Mouse (Mus musculus) heart, embryonic 13.5 days (tissue): ENCODE results near the gene Mamstr. TPM values are rescaled to one million over a fixed set of nuclear protein-coding genes. Genes with fewer than 3 reads are reported as not detected.

ENCODE experiments used
- ATAC-seq: fragments of 200-750 bp; cut with Nextera tagmentation; 2 replicates; pipeline ENCODE4 v1.8.0; 2017; ENCODE audit warnings: moderate TSS enrichment; ENCODE audit not compliant: insufficient number of reproducible peaks, low FRiP score, low TSS enrichment; ENCODE audit errors: extremely low read depth
- H3K27ac ChIP-seq: fragments of 300-500 bp; sonication (generic); replicated peaks from 2 replicates; pipeline ENCODE4 v1.5.1; 2015; ENCODE audit warnings: moderate library complexity, mild to moderate bottlenecking, inconsistent platforms
- H3K27me3 ChIP-seq: fragments of 300-500 bp; sonication (generic); replicated peaks from 2 replicates; pipeline ENCODE4 v1.6.1; 2015; ENCODE audit warnings: mild to moderate bottlenecking, inconsistent platforms
- H3K36me3 ChIP-seq: fragments of 300-500 bp; sonication (generic); 2 replicates; pipeline ENCODE4 v1.6.1; 2015; ENCODE audit warnings: mild to moderate bottlenecking, inconsistent platforms
- H3K4me1 ChIP-seq: fragments of 300-500 bp; sonication (generic); 2 replicates; pipeline ENCODE4 v1.6.1; 2015; ENCODE audit warnings: inconsistent platforms
- H3K4me2 ChIP-seq: fragments of 300-500 bp; sonication (generic); 2 replicates; pipeline ENCODE4 v1.6.1; 2015; ENCODE audit warnings: inconsistent platforms, mild to moderate bottlenecking, moderate library complexity
- H3K4me3 ChIP-seq: fragments of 300-500 bp; sonication (generic); 2 replicates; pipeline ENCODE4 v1.5.1; 2015; ENCODE audit warnings: moderate library complexity, mild to moderate bottlenecking, inconsistent platforms
- H3K9ac ChIP-seq: fragments of 300-500 bp; sonication (generic); 2 replicates; pipeline ENCODE4 v1.6.1; 2015; ENCODE audit warnings: inconsistent platforms, mild to moderate bottlenecking, moderate library complexity
- H3K9me3 ChIP-seq: fragments of 300-500 bp; sonication (generic); 2 replicates; pipeline ENCODE4 v1.6.1; 2016; ENCODE audit warnings: inconsistent platforms
- WGBS: fragments of 180-500 bp; shearing (Covaris S2); methylation state at CpG from one replicate; pipeline ENCODE4 v1.1.7; 2015; ENCODE audit warnings: mixed read lengths; 5-methylcytosine and 5-hydroxymethylcytosine counted together
- polyA plus RNA-seq: library from polyadenylated mRNA; unstranded; fragments of >200 nt; fragmentation: Nextera tagmentation; extraction: Ambion mirVana; gene quantifications from 2 replicates; pipeline ENCODE4 v1.2.1, GENCODE M21; 2015

The Mamstr gene
- polyA plus RNA-seq, 1 experiment from 2014 or later: 5.0 TPM

GRCm38 (mm10) chr7:45616277-45616676 is 23.5 kb upstream of the Mamstr start:
- H3K36me3 ChIP-seq: no peaks in the 10 kb centered on the region
- no peak overlapping the region for H3K4me3 ChIP-seq
- no peak for ATAC-seq
- peaks cover 58% of the 10 kb centered on the region for H3K27me3 ChIP-seq
- H3K9me3 ChIP-seq: no peaks in the 10 kb centered on the region
- no peak overlapping the region for H3K4me2 ChIP-seq
- no peak overlapping the region for H3K27ac ChIP-seq
- H3K4me1 ChIP-seq: peaks cover 11% of the 10 kb centered on the region
- 18% methylated on average over 6 of the region's 6 CpGs for WGBS
- no peak overlapping the region for H3K9ac ChIP-seq

DNA sequence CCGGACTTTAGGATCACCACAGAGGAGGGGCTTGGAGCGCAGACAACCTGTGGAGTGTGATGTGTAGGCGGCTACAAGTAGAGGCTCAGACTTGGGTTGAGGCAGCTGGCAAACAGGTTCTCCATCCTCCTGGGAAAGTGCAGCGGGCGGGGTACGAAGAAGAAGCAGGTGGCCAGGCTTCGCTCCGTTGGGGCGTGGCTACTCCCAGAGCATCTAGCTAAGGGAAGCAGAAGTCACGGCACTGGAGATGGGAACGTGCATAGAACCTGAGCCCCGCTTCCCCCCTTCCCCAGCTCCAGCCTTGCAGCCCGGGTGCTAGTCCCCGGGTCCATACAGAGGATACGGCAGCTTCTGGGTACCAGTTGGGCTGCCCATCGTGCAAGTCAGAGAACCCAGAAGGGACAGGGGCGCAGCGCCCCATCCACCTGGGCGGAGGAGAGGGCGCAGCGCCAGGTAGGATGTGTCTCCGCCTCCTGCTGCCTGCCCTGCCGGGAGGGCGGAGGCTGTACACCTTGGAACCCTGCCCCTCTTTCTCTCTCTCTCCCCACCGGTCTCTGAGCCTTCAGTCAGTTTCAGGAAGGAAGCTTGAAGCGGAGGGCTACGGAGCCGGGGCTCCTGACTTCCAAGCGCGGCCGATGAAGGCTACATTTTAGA is 22.6 kb upstream of the Mamstr start, which contains the start of gene Fut1:
Gene Fut1, plus strand, starts transcription at position 248 of the 654 bp plus-strand sequence.
- H3K27me3 ChIP-seq: peaks cover 58% of the 10 kb centered on the region
- H3K9me3 ChIP-seq: no peaks in the 10 kb centered on the region
- H3K4me1 ChIP-seq: peaks cover 16% of the 10 kb centered on the region
- no peak within 1 kb of the TSS; the same call in 1 of the 2 replicates for H3K9ac ChIP-seq
- no peaks in the 10 kb centered on the region for H3K36me3 ChIP-seq
- ATAC-seq: no peak
- H3K4me2 ChIP-seq: peak within 1 kb of the TSS; percentile 46
- peak within 1 kb of the TSS; percentile 13 for H3K4me3 ChIP-seq
- 8% methylated on average over 31 of the region's 31 CpGs for WGBS
- H3K27ac ChIP-seq: no peak within 1 kb of the TSS

DNA sequence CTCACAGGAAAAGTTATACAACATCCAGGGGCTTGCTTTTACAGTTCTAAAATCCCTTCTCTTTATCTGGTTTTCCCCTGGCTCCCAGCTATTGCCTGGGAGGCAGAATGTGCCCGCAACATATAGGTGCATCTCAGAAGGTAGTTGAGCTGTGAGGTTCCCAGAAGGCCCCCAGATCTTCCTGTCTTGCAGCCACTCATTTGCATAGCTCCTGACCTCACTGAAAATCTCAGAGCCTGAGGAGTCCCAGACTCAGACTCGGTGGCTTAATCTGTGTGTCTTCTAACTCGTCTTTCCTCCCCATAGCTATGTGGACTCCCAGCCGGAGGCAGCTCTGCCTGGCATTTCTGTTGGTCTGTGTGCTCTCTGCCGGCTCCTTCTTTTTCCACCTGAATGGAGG is 21.5 kb upstream of the Mamstr start:
- Histone ChIP-seq H3K36me3 (no peaks in the 10 kb centered on the region), H3K27ac (no peak overlapping the region), H3K4me2 (no peak overlapping the region), H3K9ac (no peak overlapping the region), H3K27me3 (peaks cover 62% of the 10 kb centered on the region), H3K4me1 (peaks cover 16% of the 10 kb centered on the region), H3K4me3 (no peak overlapping the region), H3K9me3 (no peaks in the 10 kb centered on the region)
- no peak for ATAC-seq
- 69% methylated on average over 5 of the region's 5 CpGs for WGBS

DNA sequence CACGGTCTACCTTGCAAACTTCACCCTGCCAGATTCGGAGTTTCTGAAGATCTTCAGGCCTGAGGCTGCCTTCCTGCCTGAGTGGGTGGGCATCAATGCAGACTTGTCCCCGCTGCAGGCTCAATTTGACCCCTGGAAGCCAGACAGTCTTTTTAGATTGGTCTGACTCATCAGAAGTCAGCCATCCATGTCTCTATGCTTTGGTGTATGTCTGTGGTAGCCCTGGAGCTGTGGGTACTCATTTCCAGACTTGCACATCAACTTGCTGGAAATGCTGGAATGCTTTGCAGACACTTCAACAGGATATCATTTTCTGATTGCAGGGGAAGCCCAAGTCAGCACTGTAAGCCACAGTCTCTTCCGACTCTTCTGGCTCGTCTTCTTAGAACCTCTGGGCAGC is 20.2 kb upstream of the Mamstr start:
- no peak for ATAC-seq
- 76% methylated on average over 5 of the region's 5 CpGs for WGBS
- no peak overlapping the region for H3K9ac ChIP-seq
- no peak overlapping the region for H3K27ac ChIP-seq
- peaks cover 60% of the 10 kb centered on the region for H3K27me3 ChIP-seq
- H3K4me3 ChIP-seq: no peak overlapping the region
- no peak overlapping the region for H3K4me2 ChIP-seq
- H3K4me1 ChIP-seq: peaks cover 16% of the 10 kb centered on the region
- H3K36me3 ChIP-seq: no peaks in the 10 kb centered on the region
- no peaks in the 10 kb centered on the region for H3K9me3 ChIP-seq

GRCm38 (mm10) chr7:45621443-45621842 is 18.3 kb upstream of the Mamstr start, which contains the start of gene Izumo1:
Gene Izumo1 (plus strand): TSS chr7:45621811.
- Histone ChIP-seq H3K9me3 (no peaks in the 10 kb centered on the region), H3K9ac (no peak within 1 kb of the TSS), H3K36me3 (no peaks in the 10 kb centered on the region), H3K27ac (no peak within 1 kb of the TSS), H3K4me3 (peak within 1 kb of the TSS; percentile 26), H3K4me1 (peaks cover 11% of the 10 kb centered on the region), H3K27me3 (peaks cover 43% of the 10 kb centered on the region), H3K4me2 (peak within 1 kb of the TSS; percentile 44)
- no peak for ATAC-seq
- WGBS: 23% methylated on average over 9 of the region's 9 CpGs

DNA sequence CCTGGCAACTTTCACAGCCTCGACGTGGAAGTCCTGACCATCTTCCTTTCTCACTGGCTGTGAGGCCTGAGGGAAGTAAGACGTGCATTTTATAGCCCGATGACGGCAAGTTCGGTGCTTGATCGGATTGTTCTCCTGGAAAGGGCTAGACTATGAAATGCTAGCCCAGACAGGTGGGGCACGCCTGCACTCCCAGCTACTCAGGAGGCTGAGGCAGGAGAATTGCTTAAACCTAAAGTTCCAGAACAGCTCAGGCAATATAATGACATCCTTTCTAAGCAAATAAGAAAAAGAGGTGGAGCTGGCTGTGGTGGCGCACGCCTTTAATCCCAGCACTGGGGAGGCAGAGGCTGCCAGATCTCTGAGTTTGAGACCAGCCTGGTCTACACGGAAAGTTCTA is 16.3 kb upstream of the Mamstr start:
- no peak overlapping the region for H3K27ac ChIP-seq
- no peak overlapping the region for H3K4me2 ChIP-seq
- peaks cover 9% of the 10 kb centered on the region for H3K4me1 ChIP-seq
- no peak overlapping the region for H3K9ac ChIP-seq
- 90% methylated on average over 11 of the region's 11 CpGs for WGBS
- no peak overlapping the region for H3K4me3 ChIP-seq
- H3K9me3 ChIP-seq: no peaks in the 10 kb centered on the region
- H3K36me3 ChIP-seq: no peaks in the 10 kb centered on the region
- no peak for ATAC-seq
- peaks cover 43% of the 10 kb centered on the region for H3K27me3 ChIP-seq

DNA sequence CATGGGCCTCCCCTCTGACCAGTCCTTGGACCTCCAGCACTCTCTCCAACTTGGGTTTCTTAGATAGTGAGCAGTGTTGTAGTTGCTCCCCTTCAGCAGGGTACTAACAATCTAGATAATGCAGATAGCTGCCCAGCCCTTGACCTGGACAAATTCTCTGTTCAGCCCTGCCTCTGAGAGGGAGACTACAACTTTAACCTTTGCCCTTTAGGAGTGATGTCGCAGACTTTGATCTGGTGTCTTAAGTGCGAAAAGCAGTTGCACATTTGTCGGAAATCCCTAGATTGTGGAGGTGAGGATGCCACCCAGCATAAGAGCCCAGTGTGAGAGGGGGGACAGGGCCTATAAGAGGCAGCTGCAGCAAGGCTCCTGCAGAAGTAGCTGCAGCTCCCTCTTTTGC is 15.1 kb upstream of the Mamstr start:
- no peak for ATAC-seq
- Histone ChIP-seq H3K9me3 (no peaks in the 10 kb centered on the region), H3K27me3 (peaks cover 39% of the 10 kb centered on the region), H3K36me3 (no peaks in the 10 kb centered on the region), H3K9ac (no peak overlapping the region), H3K4me2 (no peak overlapping the region), H3K27ac (no peak overlapping the region), H3K4me3 (no peak overlapping the region), H3K4me1 (peaks cover 10% of the 10 kb centered on the region)
- 67% methylated on average over 3 of the region's 3 CpGs for WGBS

GRCm38 (mm10) chr7:45625481-45625880 is 14.3 kb upstream of the Mamstr start:
- no peak overlapping the region for H3K27ac ChIP-seq
- no peaks in the 10 kb centered on the region for H3K9me3 ChIP-seq
- no peak overlapping the region for H3K4me2 ChIP-seq
- 81% methylated on average over 8 of the region's 8 CpGs for WGBS
- ATAC-seq: no peak
- H3K9ac ChIP-seq: no peak overlapping the region
- H3K4me3 ChIP-seq: no peak overlapping the region
- peaks cover 10% of the 10 kb centered on the region for H3K4me1 ChIP-seq
- peaks cover 40% of the 10 kb centered on the region for H3K27me3 ChIP-seq
- H3K36me3 ChIP-seq: no peaks in the 10 kb centered on the region

- no peaks in the 10 kb centered on the region for H3K36me3 ChIP-seq
- H3K27ac ChIP-seq: peak overlapping the region; percentile 90
- ATAC-seq: no peak
- no peaks in the 10 kb centered on the region for H3K9me3 ChIP-seq
- peak overlapping the region; percentile 13 for H3K4me2 ChIP-seq
- peak overlapping the region; percentile 67; the same call in 1 of the 2 replicates for H3K4me3 ChIP-seq
- H3K9ac ChIP-seq: peak overlapping the region; percentile 90; the same call in 1 of the 2 replicates
- peaks cover 8% of the 10 kb centered on the region for H3K4me1 ChIP-seq
- 74% methylated on average over 7 of the region's 7 CpGs for WGBS
- H3K27me3 ChIP-seq: peaks cover 51% of the 10 kb centered on the region
These were observed 13.2 kb upstream of the Mamstr start for GRCm38 (mm10) chr7:45626571-45627076.

DNA sequence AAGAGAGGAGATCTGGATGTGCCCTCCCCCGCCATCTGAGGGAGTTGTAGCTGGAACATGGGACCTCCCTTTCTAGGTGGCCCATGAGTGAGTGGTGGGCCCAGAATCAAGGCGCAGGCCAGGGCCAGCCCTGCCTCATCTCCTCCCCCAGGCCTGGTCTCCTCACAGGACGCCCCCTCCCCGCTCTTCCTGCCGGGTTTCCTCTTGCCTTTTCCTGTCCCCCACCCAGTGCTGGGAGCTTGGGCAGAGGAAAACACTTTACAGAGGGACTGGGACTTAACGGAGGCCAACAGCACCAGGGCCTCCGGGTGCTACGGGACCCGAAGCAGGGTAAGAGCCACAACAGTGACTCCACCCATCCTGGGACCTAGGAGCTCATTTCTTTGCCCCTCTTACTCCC is 12.5 kb upstream of the Mamstr start, which contains the start of gene Rasip1:
Gene Rasip1, plus strand, starts transcription at position 228 of the 400 bp plus-strand sequence.
- peak within 1 kb of the TSS; percentile 67 for H3K4me3 ChIP-seq
- no peaks in the 10 kb centered on the region for H3K9me3 ChIP-seq
- WGBS: 52% methylated on average over 9 of the region's 9 CpGs
- H3K9ac ChIP-seq: peak within 1 kb of the TSS; percentile 90
- peaks cover 9% of the 10 kb centered on the region for H3K4me1 ChIP-seq
- H3K4me2 ChIP-seq: peak within 1 kb of the TSS; percentile 95
- no peaks in the 10 kb centered on the region for H3K36me3 ChIP-seq
- peak within 1 kb of the TSS; percentile 90 for H3K27ac ChIP-seq
- H3K27me3 ChIP-seq: peaks cover 57% of the 10 kb centered on the region
- ATAC-seq: peak; percentile 40; the same call in 1 of the 2 replicates

DNA sequence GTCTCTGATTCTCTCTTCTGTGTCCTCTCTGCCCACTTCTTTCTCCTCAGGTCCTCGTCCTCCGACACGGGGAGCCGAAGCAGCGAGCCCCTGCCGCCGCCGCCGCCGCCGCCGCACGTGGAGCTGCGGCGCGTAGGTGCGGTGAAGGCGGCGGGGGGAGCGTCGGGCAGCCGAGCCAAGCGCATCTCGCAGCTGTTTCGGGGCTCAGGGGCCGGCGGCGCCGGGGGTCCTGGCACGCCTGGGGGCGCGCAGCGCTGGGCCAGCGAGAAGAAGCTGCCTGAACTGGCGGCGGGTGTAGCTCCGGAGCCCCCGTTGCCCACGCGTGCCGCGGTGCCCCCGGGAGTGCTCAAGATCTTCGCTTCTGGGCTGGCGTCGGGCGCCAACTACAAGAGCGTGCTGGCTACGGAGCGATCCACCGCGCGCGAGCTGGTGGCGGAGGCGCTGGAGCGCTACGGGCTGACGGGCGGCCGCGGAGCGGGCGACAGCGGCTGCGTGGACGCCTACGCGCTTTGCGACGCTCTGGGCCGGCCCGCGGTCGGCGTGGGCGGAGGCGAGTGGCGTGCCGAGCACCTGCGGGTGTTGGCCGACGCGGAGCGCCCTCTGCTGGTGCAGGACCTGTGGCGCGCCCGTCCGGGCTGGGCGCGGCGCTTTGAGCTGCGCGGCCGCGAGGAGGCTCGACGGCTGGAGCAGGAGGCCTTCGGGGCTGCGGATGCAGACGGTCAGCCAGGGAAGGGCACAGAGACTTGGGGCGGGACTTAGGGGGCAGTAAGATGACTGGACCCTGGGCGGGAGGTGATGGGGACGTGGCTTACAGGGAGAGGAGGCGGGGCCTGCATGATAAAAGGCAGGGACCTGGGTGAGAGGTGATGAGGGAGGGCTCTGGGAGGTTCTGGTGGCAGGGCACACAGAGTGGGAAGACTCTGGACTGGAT is 11.1 kb upstream of the Mamstr start:
- peaks cover 23% of the 10 kb centered on the region for H3K4me1 ChIP-seq
- H3K9ac ChIP-seq: peak overlapping the region; percentile 90
- H3K27me3 ChIP-seq: peaks cover 53% of the 10 kb centered on the region
- H3K4me3 ChIP-seq: peak overlapping the region; percentile 67
- peaks cover under 1% of the 10 kb centered on the region; the same call in 1 of the 2 replicates for H3K36me3 ChIP-seq
- WGBS: 1% methylated on average over 91 of the region's 105 CpGs
- H3K4me2 ChIP-seq: peak overlapping the region; percentile 95
- H3K9me3 ChIP-seq: no peaks in the 10 kb centered on the region
- peak overlapping the region; percentile 90 for H3K27ac ChIP-seq
- peak; percentile 33; the same call in 1 of the 2 replicates for ATAC-seq
